Mouse (Mus musculus): ENCODE results near the gene Zmynd12. TPM values are rescaled to one million over a fixed set of nuclear protein-coding genes. Genes with fewer than 3 reads are reported as not detected.

The Zmynd12 gene
- total RNA-seq (2021) = under 1 TPM in 1 of 2 experiments, not detected in 1; 0.23 TPM
- long read RNA-seq, experiment 1, partial matches to known transcripts = 0 of 1 reads
- long read RNA-seq, experiment 1, other reads (novel, unspliced or antisense) = 0 of 1 reads
- long read RNA-seq, experiment 2 = 0 reads

GRCm38 (mm10) chr4:119422294-119422964, at the start of gene Zmynd12, which contains the start of gene Ppcs:
TSS of gene Zmynd12 (plus strand) at chr4:119422814.
TSS of gene Ppcs (minus strand) at chr4:119422420.
- peak; percentile 82 to 83 for DNase-seq (ENCODE audit: low spot score in 2 of 2)
- intact Hi-C loops (cut with DNase I) = no loop called here

GRCm38 (mm10) chr4:119381471-119382190, 41.0 kb upstream of the Zmynd12 start:
- intact Hi-C loops (cut with DNase I) = no loop called here

GRCm38 (mm10) chr4:119389184-119389583, 33.4 kb upstream of the Zmynd12 start:
- intact Hi-C loops (cut with DNase I) = no loop called here

More at GRCm38 (mm10) chr4:119381471-119382190, 41.0 kb upstream of the Zmynd12 start:
- DNase-seq (ENCODE audit: low spot score in 2 of 2) = no peak

GRCm38 (mm10) chr4:119390369-119390768, 32.2 kb upstream of the Zmynd12 start:
- intact Hi-C loops (cut with DNase I) = no loop called here
- DNase-seq (ENCODE audit: low spot score in 2 of 2) = peak; percentile 26 to 38

More at GRCm38 (mm10) chr4:119389184-119389583, 33.4 kb upstream of the Zmynd12 start:
- no peak for DNase-seq (ENCODE audit: low spot score in 2 of 2)

GRCm38 (mm10) chr4:119398751-119399150, 23.9 kb upstream of the Zmynd12 start:
- DNase-seq (ENCODE audit: low spot score in 2 of 2) = no peak
- intact Hi-C loops (cut with DNase I) = no loop called here

- intact Hi-C loops (cut with DNase I) = no loop called here
- no peak for DNase-seq (ENCODE audit: low spot score in 2 of 2)
Measured at GRCm38 (mm10) chr4:119400896-119401295, 21.7 kb upstream of the Zmynd12 start.

- intact Hi-C loops (cut with DNase I) = no loop called here
- DNase-seq (ENCODE audit: low spot score in 2 of 2) = no peak
Measured at GRCm38 (mm10) chr4:119403431-119403830, 19.2 kb upstream of the Zmynd12 start.

- intact Hi-C loops (cut with DNase I) = no loop called here
- DNase-seq (ENCODE audit: low spot score in 2 of 2) = no peak
Measured at GRCm38 (mm10) chr4:119411877-119412650, 10.6 kb upstream of the Zmynd12 start.

GRCm38 (mm10) chr4:119412791-119413190, 9.8 kb upstream of the Zmynd12 start:
- peak in 1 of 2 experiments; percentile 10 for DNase-seq (ENCODE audit: low spot score in 2 of 2)
- intact Hi-C loops (cut with DNase I) = no loop called here

- intact Hi-C loops (cut with DNase I) = no loop called here
- peak; percentile 96 to 97 for DNase-seq (ENCODE audit: low spot score in 2 of 2)
Measured at GRCm38 (mm10) chr4:119415072-119415753, 7.4 kb upstream of the Zmynd12 start, which contains the start of gene Ccdc30. TSS of gene Ccdc30 (minus strand) at chr4:119415521.

GRCm38 (mm10) chr4:119417270-119417669, 5.3 kb upstream of the Zmynd12 start:
- intact Hi-C loops (cut with DNase I) = no loop called here
- DNase-seq (ENCODE audit: low spot score in 2 of 2) = no peak

GRCm38 (mm10) chr4:119417894-119418293, 4.7 kb upstream of the Zmynd12 start:
- DNase-seq (ENCODE audit: low spot score in 2 of 2) = no peak
- intact Hi-C loops (cut with DNase I) = no loop called here

GRCm38 (mm10) chr4:119421191-119421590, 1.4 kb upstream of the Zmynd12 start:
- intact Hi-C loops (cut with DNase I) = no loop called here
- no peak for DNase-seq (ENCODE audit: low spot score in 2 of 2)

GRCm38 (mm10) chr4:119421921-119422293, 707 bp upstream of the Zmynd12 start:
- intact Hi-C loops (cut with DNase I) = no loop called here
- no peak for DNase-seq (ENCODE audit: low spot score in 2 of 2)

GRCm38 (mm10) chr4:119425077-119425476, 2.5 kb downstream of the Zmynd12 start:
- intact Hi-C loops (cut with DNase I) = loop anchor here (5.0 kb wide), 1 partner anchor 37 kb away; no protein-coding TSS in a partner anchor

GRCm38 (mm10) chr4:119425601-119426000, 3.0 kb downstream of the Zmynd12 start:
- intact Hi-C loops (cut with DNase I) = loop anchor here (5.0 kb wide), 1 partner anchor 37 kb away; no protein-coding TSS in a partner anchor
- DNase-seq (ENCODE audit: low spot score in 2 of 2) = no peak

More at GRCm38 (mm10) chr4:119425077-119425476, 2.5 kb downstream of the Zmynd12 start:
- no peak for DNase-seq (ENCODE audit: low spot score in 2 of 2)

GRCm38 (mm10) chr4:119427680-119428079, 5.1 kb downstream of the Zmynd12 start:
- intact Hi-C loops (cut with DNase I) = loop anchor here (5.0 kb wide), 1 partner anchor 35 kb away; no protein-coding TSS in a partner anchor
- no peak for DNase-seq (ENCODE audit: low spot score in 2 of 2)

- DNase-seq (ENCODE audit: low spot score in 2 of 2) = peak in 1 of 2 experiments; percentile 39
- intact Hi-C loops (cut with DNase I) = no loop called here
Measured at GRCm38 (mm10) chr4:119430678-119431077, 8.1 kb downstream of the Zmynd12 start.

GRCm38 (mm10) chr4:119437936-119438335, 15.3 kb downstream of the Zmynd12 start:
- intact Hi-C loops (cut with DNase I) = no loop called here
- DNase-seq (ENCODE audit: low spot score in 2 of 2) = no peak

Measured in left cerebral cortex, postnatal 14 days (tissue).